Mouse (Mus musculus) lung, adult 2 months (tissue): ENCODE results near the gene Smurf2.

Experiments
- CTCF ChIP-seq: fragments of 200-500 bp; IDR thresholded peaks from 2 replicates; pipeline ENCODE4 v1.5.1; 2011; ENCODE audit warnings: mild to moderate bottlenecking, low read length, control low read depth; ENCODE audit not compliant: insufficient read depth
- POLR2A ChIP-seq: fragments of 200-500 bp; IDR thresholded peaks from 2 replicates; pipeline ENCODE4 v1.6.1; 2011; ENCODE audit warnings: low read depth, mild to moderate bottlenecking, control low read depth, low read length, borderline replicate concordance; ENCODE audit errors: extremely low read depth

DNA sequence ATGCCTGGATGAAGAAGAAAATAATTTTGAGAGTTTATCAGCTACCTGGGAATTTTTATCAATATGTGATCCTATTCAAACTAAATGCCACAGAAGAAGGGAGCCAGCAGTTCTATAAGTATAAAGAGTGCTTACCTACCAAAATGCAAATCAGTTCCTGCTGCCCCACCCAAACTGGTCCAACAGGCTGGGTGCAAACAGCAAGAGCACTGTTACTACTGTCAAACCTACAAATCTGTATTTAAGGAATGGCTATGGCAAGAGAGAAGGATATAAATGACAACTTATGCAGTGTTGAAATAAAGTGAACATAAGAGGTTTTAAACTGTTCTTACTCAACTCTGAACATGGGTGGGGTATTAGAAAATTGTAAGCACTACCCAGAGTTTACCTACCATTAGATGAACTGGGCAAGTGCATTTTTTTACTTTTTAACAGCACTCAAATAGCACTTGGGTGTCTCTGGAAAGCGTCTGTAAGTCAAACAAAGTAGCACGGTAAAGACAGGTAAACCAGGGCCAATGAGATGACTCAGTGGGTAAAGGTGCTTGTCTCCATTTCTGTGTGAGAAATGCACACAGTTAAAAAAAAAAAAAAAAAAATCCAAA, 23.9 kb downstream of the Smurf2 start:
- TF ChIP-seq POLR2A (no peak), CTCF (no peak)
